Mouse (Mus musculus): ENCODE results near the gene Zfp800.

Zfp800 gene

GRCm38 (mm10) chr6:28397681-28398203 lies at the start of gene Zfp800:
TSS of gene Zfp800 (minus strand) at chr6:28398005.
- no peak for DNase-seq

- no peak for DNase-seq
Measured at GRCm38 (mm10) chr6:28431538-28431855, 33.7 kb upstream of the Zfp800 start.

GRCm38 (mm10) chr6:28430795-28431537 lies 33.2 kb upstream of the Zfp800 start:
- DNase-seq = peak; percentile 50

- no peak for DNase-seq
Measured at GRCm38 (mm10) chr6:28429870-28430269, 32.1 kb upstream of the Zfp800 start.

GRCm38 (mm10) chr6:28428290-28428689 lies 30.5 kb upstream of the Zfp800 start, which contains the start of gene Gcc1:
TSS of gene Gcc1 (minus strand) at chr6:28428390.
- DNase-seq = no peak

GRCm38 (mm10) chr6:28427096-28427839 lies 29.5 kb upstream of the Zfp800 start, which contains the start of gene Fscn3:
TSS of gene Fscn3 (plus strand) at chr6:28427789.
- peak; percentile 24 for DNase-seq

- DNase-seq = no peak
Measured at GRCm38 (mm10) chr6:28425019-28425418, 27.2 kb upstream of the Zfp800 start.

GRCm38 (mm10) chr6:28423767-28424695 lies 26.2 kb upstream of the Zfp800 start:
- peak; percentile 58 for DNase-seq

- peak; percentile 98 for DNase-seq
Measured at GRCm38 (mm10) chr6:28423313-28423712, 25.5 kb upstream of the Zfp800 start, which contains the start of gene Arf5. TSS of gene Arf5 (plus strand) at chr6:28423560.

GRCm38 (mm10) chr6:28422651-28423290 lies 25.0 kb upstream of the Zfp800 start:
- DNase-seq = no peak

GRCm38 (mm10) chr6:28421469-28422000 lies 23.7 kb upstream of the Zfp800 start:
- DNase-seq = peak; percentile 97

- DNase-seq = no peak
Measured at GRCm38 (mm10) chr6:28420865-28421264, 23.1 kb upstream of the Zfp800 start.

- DNase-seq = no peak
Measured at GRCm38 (mm10) chr6:28420361-28420760, 22.6 kb upstream of the Zfp800 start.

- no peak for DNase-seq
Measured at GRCm38 (mm10) chr6:28419673-28420072, 21.9 kb upstream of the Zfp800 start.

GRCm38 (mm10) chr6:28418449-28418848 lies 20.6 kb upstream of the Zfp800 start:
- DNase-seq = peak; percentile 73

GRCm38 (mm10) chr6:28416981-28417380 lies 19.2 kb upstream of the Zfp800 start:
- no peak for DNase-seq

GRCm38 (mm10) chr6:28411236-28411635 lies 13.4 kb upstream of the Zfp800 start:
- no peak for DNase-seq

GRCm38 (mm10) chr6:28410053-28410452 lies 12.2 kb upstream of the Zfp800 start:
- DNase-seq = peak; percentile 27

- DNase-seq = no peak
Measured at GRCm38 (mm10) chr6:28399791-28400190, 2.0 kb upstream of the Zfp800 start.

- DNase-seq = no peak
Measured at GRCm38 (mm10) chr6:28398726-28399125, 921 bp upstream of the Zfp800 start.

- no peak for DNase-seq
Measured at GRCm38 (mm10) chr6:28396853-28397457, 850 bp downstream of the Zfp800 start.

Data from lung, postnatal 14 days (tissue).